Mouse (Mus musculus) lung, postnatal 0 days (tissue): ENCODE data around the gene P2rx1.

ENCODE experiments used
- CTCF ChIP-seq: IDR thresholded peaks from 2 replicates; pipeline ENCODE4 v1.5.1; 2016; ENCODE audit warnings: antibody characterized with exemption, mild to moderate bottlenecking
- EP300 ChIP-seq: IDR thresholded peaks from 2 replicates; pipeline ENCODE4 v1.6.1; 2016; ENCODE audit warnings: antibody characterized with exemption, mild to moderate bottlenecking, control low read depth

- TF ChIP-seq CTCF, result no peak
- TF ChIP-seq EP300, result peak; percentile 78
Measured at GRCm38 (mm10) chr11:72953440-72954151, 45.3 kb upstream of the P2rx1 start.
